Mouse (Mus musculus): ENCODE results near the gene Ythdf1.

DNA sequence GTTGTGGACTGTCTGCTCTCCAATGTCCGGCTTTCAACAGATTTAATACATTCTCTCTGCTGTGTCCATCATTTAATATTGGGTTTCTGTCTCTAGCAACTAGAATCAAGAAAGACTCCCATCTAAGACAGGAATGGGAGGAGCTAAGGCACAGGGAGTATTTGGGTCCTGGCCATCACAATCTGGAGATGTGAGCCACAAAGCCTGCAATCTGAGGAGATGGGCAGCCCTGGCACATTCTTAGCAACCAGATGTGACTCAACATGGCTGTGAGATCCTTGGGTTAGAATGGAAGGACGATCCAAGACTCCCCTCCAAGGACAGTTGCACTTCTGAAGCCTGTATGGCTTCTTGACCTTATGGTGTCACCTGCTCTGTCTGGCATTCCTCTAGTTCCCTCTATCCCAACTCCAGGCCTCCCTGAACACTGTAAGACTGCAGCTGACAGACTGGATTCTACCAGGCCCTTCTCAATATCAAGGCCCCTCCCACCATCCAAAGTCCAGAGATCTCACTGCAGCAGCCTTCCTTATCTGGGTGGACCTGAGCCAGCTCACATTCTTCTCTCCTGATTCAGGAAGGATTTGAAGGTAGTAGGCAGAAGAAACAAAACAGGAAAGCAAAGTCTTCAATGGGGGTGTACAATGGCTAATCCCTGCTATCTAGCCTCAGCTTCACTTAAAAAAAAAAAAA lies 42.0 kb upstream of the Ythdf1 start:
- TF ChIP-seq CTCF (conservative IDR thresholded peaks at IDR 0.05; ENCODE audit: low read length) = no peak
- no peak for TF ChIP-seq NANOG (IDR thresholded peaks at IDR 0.05; ENCODE audit: borderline replicate concordance, low read length)
- no peak for TF ChIP-seq POU5F1 (IDR thresholded peaks at IDR 0.05; ENCODE audit: borderline replicate concordance, low read length)
